Mouse (Mus musculus): ENCODE results near the gene Pnpo.
A peak's percentile ranks its signal among the peaks of the same experiment; 100 is the strongest.

The Pnpo gene

DNA sequence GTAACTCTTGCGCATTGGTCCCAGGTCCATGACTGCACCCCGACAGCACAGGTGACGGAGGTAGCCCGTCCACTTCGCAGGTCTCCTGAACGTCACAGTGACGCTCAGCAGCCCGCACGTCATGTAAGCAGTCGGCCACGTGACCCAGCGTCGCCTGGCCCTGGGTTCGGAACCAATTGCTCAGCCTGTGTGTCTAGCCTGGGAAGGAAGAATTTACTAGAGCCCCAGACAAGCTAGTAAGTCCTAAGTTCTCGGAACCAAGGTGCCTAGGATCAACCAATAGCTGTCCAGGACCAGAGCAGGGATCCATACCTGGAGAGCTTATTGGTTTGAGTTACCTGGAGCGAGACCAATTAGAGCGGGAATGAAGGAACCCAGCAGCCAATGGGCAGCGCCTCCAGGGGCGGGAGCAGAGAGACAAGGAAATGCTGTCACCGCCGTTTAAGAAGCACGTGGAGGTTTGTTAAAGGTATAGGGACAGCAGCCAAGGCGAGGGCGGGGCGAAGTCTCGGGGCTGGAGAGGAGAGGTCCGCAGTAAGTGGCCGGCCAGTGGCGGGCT lies at the start of gene Pnpo:
Gene Pnpo (minus strand): TSS at position 241 of the 559 bp plus-strand sequence.
- peak; percentile 80 for DNase-seq

DNA sequence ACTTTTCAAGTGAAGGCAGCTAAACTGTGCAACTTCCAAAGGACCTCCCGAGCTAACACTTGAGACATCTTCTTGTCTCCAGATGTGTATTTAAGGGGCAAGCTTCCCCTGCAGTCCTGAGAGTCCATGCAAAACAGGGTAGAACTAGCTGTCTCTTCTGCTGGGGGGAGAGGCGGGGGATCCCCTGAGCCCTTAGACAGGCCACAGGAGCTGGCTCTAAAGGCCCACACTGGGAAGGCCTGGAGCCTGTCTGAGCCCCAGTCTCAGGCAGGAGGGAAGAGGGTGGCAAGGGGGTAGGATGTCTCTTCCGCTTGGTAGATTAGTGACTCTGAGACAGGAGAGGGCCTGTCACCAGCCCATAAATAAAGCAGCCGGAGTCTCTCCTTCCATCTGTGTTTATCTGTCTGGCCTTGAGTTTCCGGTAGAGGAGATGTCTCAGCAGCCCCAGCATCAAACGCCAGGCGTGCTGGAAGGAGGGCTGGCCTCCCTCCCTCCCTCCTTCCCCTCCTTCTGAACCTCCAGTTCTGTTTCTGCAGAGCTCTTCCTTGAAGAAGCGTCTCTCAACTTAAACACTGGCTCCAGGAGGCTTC lies 49.0 kb upstream of the Pnpo start:
- DNase-seq: no peak

DNA sequence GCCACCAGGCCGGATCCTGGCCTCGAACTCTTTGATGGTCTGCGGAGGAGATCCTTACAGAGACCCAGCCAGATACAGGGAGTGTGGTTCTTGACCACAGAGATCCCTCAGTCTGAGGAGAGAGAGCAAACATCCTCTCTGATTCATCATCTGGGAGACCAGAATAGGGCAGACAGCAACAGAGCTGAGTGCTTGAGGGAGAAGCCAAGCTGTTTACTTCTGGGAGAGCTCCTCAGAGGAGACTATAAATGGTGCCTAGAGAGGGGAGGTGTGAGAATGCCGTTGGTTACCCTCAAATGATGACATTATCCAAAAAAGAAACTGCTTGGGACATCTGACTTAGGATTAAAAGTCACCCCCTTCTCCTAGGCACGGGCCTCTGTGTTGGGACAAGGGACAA lies 47.7 kb upstream of the Pnpo start:
- no peak for DNase-seq

DNA sequence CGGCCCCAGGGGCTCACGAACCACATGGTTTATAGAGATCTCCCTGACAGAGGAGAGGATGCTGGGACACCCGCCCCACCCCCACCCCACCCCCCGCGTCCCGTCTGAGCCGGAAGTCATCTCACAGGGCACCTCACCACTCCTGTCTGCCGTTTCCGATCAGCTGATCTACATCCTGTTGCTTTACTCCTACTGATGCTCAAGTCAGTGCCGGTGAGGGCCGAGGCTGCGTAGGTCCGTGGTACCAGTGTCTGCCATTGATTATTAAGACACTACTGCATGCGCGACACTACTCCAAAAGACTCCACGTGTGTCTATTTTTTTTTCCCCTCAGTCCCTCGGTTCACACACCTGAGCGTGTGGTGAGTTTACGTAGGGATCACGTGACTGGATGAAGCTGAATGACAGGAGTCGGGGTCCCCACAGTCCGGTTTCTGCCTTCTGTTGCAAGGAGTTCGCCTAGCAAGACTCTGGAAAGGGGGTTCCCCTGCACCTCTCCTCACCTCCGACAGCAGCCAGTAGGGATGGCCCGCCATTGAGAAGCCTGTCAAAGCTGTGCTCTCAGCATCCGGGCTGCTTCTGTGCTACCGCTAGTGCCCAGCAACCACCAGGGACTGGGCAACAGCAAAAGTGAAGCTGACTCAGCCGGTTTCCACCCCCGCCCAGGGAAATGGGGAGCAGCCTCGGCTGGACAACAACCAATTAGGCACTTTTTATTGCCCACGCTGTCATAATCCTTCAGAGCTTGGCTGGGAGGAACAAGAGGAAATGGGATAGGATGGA lies 44.3 kb upstream of the Pnpo start:
- DNase-seq: peak; percentile 16

DNA sequence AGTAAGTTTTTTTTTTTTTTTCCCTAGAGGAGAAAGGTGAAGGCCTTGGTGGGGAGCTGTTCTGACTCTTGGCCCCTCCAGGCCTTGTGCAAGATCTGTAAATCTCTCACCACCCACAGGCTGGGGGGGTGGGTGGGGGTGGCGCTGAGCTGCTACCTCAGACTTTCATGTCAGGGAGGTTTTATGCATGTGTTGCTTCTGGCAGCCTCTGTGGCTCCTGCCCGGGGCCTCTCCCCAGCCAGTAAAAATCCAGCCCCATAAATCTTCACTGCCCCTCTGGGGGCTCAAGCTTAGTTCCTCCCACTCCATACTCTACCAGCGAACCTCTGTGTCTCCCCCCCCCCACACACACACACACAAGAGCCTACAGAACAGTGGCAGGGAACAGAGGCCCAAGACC lies 42.7 kb upstream of the Pnpo start:
- no peak for DNase-seq

DNA sequence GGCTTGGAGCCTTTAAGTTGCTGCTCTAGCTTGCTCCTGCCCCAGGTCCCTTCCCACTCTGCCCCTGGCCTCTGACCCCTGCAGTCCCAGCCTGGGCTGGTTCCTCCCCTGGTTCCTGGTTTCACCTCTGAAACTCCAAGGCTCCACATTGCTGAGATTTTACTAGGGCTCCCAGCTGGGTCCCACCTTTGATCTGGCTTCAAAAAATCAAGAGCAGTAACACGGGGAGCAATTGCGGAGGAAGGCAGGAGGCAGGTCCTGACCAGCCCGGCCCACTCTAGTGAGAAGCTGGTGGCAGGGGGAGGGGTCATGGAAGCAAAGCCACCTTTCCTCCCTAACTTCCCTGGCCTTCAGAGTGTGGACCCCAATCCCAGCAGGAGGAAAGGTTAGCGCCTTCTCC lies 41.1 kb upstream of the Pnpo start:
- DNase-seq: no peak

DNA sequence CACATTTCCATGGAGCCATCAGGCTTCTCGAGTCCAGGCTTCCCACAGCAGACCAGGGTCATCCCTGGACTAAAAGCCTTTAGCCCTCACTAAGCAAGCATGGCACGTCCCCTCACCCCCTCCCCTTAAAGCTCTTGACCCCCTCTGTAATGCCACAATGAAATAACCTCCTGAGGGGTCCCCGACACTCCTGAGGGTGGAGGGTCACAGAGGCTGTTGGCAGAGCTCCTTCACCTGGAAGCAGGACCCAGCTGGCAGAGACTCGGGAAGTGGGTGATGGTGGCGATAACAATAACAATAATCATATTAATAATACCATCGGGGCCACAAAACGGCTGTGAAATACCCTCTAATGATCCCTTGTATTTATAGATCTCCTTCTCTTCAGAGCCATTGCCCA lies 39.1 kb upstream of the Pnpo start, which contains the start of gene Sp2:
Gene Sp2 (minus strand): TSS at position 101 of the 400 bp plus-strand sequence.
- no peak for DNase-seq

DNA sequence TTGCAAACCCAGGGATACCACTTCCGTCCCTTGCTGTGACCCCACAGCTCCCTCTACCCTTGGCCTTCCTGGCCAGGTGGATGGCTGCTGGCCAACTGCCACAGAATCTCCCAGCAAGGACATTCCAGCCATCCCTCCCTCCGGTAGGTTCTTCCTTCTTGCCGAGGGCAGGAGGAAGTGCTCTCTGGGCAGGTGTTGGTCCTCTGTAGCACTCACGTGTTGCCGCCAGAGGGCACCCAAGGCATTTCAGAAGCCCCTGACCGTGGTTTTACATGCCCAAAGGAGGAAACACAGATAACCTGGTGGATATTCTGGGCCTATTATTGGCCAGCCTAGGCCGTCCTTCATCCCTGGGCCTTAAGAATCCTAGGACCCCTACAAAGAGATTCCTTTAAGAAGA lies 38.6 kb upstream of the Pnpo start:
- DNase-seq: peak; percentile 80

DNA sequence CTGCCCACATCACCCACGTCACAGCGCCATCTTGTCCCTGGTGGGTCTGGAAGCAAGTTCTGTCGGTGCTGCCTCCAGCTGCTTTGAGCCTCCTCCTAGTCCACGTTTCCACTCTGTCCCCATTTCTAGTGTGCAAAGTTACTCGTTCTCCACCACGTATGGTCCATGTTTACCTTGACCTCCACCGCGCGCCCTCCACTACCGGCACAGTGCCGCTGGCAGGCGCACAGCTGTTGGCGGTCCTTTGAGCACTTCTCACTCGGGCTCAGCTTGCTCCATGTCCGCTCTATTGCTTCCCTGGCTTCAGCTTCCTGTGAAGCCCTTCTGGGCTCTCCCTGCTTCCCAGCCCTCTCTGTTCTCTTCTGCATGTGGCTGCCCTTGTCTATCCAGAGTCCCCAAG lies 37.7 kb upstream of the Pnpo start:
- DNase-seq: no peak

DNA sequence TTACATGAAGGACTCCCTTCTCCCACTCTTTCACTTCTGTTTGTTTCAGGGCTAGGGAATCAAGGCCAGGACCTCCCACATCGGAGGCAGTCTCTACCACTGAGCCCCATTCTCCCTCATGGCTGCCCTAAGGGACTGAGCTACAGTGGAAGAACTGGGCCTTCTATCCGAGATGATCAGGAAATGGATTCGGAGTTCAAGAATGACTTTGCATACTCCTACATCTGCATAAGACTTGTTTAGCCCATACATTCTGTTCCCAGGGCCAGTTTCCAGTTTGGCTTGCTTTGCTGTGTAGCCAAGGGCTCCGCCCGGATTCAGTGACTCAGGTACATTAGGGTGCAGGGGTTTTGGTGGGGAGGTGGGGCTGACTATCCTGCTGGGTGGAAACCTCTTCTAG lies 36.2 kb upstream of the Pnpo start:
- DNase-seq: no peak

DNA sequence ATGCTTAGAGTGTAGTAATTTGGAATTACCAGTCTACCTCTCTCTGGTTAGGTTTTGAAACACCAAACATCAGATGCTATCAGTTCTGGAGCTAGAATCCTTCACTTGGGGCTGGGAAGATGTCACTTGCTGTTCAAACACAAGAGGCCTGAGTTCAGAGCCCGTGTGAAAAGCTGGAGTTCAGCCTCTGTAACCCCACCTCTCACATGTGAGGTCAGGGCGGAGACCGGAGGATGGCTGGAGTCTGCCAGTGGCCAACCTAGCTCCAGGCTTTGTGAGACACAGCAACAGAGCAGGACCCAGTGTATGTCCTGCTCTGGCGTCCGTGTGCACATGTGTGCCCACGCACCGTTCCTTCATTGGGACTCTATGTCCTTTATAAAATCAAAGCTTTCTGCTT lies 35.5 kb upstream of the Pnpo start:
- DNase-seq: no peak

DNA sequence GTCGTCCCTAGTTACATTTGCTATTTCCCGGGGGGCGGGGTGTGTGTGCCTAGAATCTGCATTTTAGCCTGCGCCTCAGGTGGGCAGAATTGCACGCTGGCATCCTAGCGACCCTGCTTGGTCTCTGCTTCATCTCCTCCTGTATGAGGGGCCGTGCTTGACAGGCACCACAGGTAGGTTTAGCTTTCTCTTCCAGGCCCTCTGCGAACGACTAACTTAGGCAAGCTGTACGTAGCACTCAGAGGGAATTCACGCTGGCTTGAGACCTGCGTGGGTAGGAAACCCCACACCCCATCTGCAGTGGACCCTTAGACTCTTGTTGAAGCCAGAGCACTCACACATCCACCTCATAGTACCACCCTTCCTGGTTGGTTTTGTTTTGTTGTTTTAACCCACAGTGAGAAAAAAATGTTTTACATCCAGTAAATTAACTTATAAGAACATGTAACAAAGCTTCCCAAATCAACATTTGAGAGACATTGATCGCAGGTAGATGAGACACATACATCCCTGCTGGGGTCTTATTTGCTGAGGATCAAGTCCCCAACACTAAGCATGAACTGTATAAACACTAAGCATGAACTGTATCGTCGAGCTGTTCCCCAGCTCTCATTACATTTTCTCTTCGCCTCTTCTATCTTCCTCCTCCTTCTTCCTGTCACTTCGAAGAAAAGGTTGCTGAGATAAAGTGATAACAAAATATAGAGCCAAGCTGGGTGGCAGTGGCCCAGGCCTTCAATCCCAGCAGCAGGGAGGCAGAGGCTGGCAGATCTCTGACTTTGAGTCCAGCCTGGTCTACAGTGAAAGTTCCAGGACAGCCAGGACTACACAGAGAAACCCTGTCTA lies 34.8 kb upstream of the Pnpo start:
- DNase-seq: no peak

DNA sequence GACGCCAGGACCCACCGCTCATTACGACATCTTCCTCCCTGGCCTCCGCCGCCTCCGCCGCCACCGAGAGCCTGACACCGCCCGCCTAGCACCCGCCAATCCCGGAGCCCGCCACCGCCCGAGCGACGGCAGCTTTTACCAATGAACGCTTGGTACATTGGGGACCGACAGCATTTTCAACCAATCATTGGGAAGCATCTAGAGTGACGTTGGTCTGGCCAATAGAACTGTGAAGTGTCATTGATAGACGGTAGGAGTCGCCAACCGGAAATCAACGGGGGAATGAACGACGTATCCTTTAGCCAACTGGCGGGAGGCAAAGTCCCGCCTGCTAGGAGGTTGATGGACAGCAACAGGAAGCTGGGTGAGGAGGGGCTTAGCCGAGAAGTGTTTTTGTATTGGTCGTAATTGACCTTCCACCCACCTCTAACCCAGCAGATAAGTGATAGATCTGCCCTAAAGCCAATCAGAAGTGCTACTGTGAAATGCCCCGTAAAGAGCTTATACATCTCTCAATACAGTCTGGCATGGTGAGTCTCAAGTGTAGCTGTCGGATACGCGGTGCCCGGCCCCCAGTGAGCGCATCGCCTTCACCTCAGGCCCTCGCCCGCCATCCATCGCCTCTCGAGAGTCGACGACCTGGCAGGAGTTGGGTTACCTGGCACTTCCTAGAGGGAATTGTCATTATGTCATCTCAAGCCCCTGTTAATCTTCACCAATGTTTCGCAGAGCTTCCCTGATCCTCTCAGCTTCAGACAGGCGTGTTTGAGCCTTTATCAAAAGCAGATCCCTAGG lies 34.0 kb upstream of the Pnpo start:
- DNase-seq: peak; percentile 97

DNA sequence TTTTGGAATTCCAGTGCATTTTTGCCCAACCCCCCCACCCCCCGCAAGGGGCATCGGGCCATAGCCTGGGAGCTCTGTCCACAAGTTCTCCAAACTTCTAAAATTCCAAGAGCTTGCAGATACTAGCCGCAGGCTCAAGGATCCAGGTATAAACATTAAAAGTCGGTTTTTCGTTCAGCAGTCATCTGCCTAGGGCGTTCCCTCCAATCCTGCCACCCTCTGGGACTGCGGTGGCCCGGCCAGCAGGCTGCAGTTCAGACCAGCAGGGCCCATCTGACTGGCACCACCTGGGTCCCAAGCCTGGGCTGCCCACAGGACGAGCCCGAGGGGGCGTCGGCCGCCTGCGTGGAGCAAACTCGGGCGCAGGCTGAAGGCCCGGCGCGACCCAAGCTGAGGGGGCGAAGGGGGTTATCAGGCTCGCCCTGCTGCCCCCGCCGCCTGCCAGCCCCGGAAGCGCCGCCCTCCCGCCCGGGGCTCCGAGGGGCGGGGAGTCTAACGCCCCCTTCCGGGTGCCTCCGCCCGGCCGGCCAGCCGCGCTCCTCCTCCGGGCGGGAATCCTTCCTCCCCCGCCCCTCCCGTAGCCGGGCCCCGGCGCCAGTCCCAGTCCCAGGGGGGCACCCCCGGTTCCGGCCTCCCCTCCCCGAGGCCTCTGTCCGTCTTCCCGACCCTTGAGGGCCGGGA lies 33.3 kb upstream of the Pnpo start:
- peak; percentile 83 for DNase-seq

DNA sequence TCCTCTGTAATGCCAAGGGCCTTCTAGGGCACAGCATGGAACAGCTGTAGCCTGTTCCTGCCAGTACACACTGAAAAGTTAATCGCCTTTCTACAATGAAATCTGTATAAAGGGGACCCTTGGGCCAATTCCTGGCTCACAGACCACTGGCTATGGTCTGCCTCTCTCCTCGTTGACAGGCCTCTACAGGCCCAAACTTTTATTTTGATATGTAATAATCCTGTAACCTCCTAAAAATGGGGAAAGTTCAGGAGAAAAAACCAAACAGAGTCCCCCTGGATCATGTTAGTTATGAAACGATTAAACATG lies 32.5 kb upstream of the Pnpo start:
- no peak for DNase-seq

DNA sequence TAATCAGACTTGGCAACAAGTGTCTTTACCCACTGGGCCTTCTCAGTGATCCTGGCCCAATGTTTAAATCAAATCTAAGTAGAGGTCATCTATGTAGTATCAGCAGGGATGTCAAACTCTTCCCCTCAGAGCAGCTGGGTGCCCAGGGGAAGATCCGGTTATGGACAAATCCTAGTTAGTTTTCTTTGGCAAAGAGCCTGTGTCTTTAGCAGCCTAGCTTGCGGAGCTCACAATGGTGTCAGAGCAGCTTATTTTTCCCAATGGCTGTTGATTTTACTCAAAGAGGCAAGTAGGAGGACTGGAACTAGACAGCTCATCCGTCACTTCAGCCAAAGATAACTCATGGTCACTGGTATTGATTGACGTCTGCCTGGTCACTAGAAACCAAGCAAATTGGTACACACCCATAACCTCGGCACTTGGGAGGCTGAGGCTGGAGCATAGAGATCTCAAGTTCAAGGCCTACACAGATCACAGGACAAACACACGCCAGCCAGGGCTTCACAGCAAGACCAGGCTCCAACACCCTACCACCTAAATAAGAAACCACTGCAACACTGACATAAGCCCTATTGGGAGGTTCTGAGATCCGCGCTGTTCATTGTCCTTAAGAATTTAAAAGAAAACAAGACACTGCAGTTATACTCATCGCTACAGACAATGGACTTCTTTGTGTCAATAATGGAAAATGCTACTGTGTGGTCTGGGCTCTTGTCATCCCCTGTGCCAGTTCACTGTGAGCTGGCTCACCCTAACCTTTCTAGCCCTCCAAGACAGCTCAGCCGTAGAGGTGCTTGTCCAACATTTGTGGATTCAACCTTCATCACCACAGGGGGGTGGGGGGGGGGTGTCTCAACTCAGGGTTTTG lies 32.0 kb upstream of the Pnpo start:
- DNase-seq: no peak

DNA sequence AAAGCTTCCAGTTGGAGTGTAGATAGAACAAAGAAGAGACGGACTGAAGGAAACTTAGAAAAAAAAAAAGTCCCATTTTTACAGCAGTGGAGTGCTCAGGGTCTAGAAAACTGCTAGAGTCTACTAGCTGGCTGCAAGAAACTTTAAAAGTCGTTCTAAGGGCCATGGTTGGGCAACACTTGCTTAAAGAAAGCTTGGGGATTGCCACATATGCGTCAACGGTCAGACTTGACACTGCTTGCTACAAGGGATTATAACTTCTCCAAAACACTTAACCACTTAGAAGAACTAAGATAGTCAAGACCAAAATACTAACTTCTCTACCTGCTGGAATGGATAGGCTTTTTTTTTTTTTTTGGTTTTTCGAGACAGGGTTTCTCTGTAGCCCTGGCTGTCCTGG lies 31.0 kb upstream of the Pnpo start:
- DNase-seq: no peak

DNA sequence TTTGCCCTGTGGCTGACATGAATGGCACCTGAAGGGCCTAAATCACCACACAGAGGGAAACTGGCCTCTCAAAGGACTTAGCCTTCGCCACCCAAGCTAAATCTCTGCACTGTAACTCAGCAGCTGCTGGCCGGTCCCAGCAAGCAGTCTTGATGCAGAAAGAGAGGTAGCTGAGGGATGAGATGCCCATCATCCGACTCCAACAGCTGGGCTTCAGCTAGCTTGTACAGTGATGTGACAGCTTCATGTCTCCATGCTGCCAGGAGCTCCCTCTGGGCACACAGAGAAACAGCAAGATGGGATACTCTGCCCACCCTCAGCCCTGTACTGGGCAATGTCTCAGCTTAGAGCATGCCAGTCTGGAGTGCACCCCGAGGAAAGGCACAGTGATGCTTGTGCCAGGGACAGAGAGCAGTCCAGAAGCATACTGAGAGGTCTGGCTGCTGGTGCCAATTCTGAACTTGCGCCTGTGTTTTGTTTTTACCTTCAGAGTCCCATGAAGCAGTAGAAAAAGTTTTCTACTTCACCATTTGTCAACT lies 29.7 kb upstream of the Pnpo start:
- DNase-seq: no peak

DNA sequence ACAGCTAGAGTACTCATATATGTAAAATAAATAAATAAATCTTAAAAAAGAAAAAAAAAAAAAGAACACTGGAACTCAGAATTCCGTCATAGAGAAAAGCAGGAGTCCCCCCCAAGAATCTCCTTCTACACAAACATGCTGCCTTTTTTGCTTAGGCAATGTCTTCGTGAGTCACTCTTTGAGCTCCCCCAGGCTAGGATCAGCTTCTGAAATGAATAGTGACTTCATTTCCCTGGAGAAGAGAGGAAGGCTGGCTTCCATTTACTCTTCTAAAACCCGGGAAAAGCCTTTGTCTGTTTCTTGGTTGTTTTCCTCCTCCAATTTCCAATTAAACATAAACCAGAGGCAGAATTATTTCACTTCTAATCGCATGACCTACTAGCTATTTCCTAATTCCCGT lies 29.1 kb upstream of the Pnpo start:
- DNase-seq: no peak

DNA sequence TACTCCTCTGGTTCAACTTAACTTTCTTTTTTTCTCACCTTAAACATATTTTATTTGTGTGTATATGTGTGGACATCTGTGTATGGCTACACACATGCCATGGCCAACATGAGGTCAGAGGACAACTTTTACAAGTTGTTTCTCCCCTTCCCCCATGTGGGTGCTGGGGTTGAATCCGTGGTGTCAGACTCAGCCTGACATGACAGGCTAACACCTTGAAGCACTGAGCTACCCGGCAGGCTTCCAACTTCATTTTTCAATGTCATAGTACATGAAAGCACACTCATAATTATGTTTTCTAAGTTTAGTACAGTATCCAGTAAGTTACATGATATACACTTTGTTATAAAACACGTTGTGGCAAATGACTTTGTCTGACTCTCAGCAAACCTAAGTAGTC lies 26.6 kb upstream of the Pnpo start:
- DNase-seq: no peak

DNA sequence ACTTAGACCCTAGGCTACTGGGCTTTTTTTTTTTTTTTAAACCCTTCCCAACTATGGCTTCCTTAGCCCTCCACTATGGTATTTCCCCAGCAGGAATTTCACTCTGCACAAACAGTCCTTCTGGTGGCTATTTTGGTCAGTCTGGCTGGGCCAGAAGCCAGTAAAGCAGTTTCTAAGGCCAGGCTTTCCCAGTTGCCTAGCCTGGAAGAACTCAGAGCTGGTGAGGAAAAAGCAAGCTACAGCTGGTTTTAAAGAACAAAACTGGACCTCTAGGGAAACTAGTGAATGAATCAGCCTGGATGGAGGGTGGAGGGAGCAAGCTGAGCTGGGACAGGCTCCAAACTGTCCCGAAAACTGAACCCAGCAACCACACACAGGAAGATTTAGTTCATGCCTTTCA lies 26.0 kb upstream of the Pnpo start:
- peak; percentile 31 for DNase-seq

Data from right cerebral cortex, postnatal 4 days (tissue).